Mouse (Mus musculus) limb, embryonic 14.5 days (tissue): ENCODE results near the gene Gas2l1. TPM values are rescaled to one million over a fixed set of nuclear protein-coding genes. Genes with fewer than 3 reads are reported as not detected.

Source experiments
- ATAC-seq: fragments of 200-750 bp; cut with Nextera tagmentation; 2 replicates; pipeline ENCODE4 v1.8.0; 2017; ENCODE audit warnings: low read depth, moderate number of reproducible peaks, moderate TSS enrichment; ENCODE audit not compliant: low FRiP score
- DNase-seq: peaks from one replicate; pipeline ENCODE4 v3.0.0-alpha.2; 2015; ENCODE audit warnings: low spot score
- H3K27ac ChIP-seq: fragments of 300-500 bp; sonication (generic); replicated peaks from 2 replicates; pipeline ENCODE4 v1.5.1; 2014; ENCODE audit warnings: low read depth, mild to moderate bottlenecking, low read length, moderate library complexity, mixed read lengths
- H3K27me3 ChIP-seq: fragments of 300-500 bp; sonication (generic); 2 replicates; pipeline ENCODE4 v1.6.1; 2014; ENCODE audit warnings: low read length, mixed read lengths; ENCODE audit not compliant: control insufficient read depth, insufficient read depth
- H3K36me3 ChIP-seq: fragments of 300-500 bp; sonication (generic); 2 replicates; pipeline ENCODE4 v1.6.1; 2014; ENCODE audit warnings: mild to moderate bottlenecking, low read length, moderate library complexity, mixed read lengths; ENCODE audit not compliant: control insufficient read depth, insufficient read depth
- H3K4me1 ChIP-seq: fragments of 300-500 bp; sonication (generic); 2 replicates; pipeline ENCODE4 v1.6.1; 2014; ENCODE audit warnings: antibody characterized with exemption, low read length, mixed read lengths; ENCODE audit not compliant: control insufficient read depth, insufficient read depth
- H3K4me2 ChIP-seq: fragments of 300-500 bp; sonication (generic); replicated peaks from 2 replicates; pipeline ENCODE4 v1.6.1; 2014; ENCODE audit warnings: low read depth, mild to moderate bottlenecking, low read length, moderate library complexity; ENCODE audit not compliant: severe bottlenecking
- H3K4me3 ChIP-seq: fragments of 300-500 bp; sonication (generic); replicated peaks from 2 replicates; pipeline ENCODE4 v1.5.1; 2014; ENCODE audit warnings: low read length
- H3K9ac ChIP-seq: fragments of 300-500 bp; sonication (generic); 2 replicates; pipeline ENCODE4 v1.6.1; 2014; ENCODE audit warnings: mild to moderate bottlenecking, low read depth, low read length, moderate library complexity; ENCODE audit not compliant: severe bottlenecking
- H3K9me3 ChIP-seq: fragments of 300-500 bp; sonication (generic); 2 replicates; pipeline ENCODE4 v1.6.1; 2016; ENCODE audit warnings: low read length; ENCODE audit not compliant: control insufficient read depth
- POLR2A ChIP-seq: fragments of 200-500 bp; IDR thresholded peaks from 2 replicates; pipeline ENCODE4 v1.8.0; 2012; ENCODE audit warnings: inconsistent platforms, mild to moderate bottlenecking, moderate library complexity, borderline replicate concordance; ENCODE audit not compliant: insufficient read depth, insufficient read length; ENCODE audit errors: extremely low read depth
- WGBS: fragments of 180-500 bp; shearing (Covaris S2); extraction: QIAGEN DNeasy Blood & Tissue Kit; methylation state at CpG from one replicate; pipeline ENCODE4 v1.1.7; 2014; 5-methylcytosine and 5-hydroxymethylcytosine counted together
- polyA plus RNA-seq, 2 experiments: library from polyadenylated mRNA; depleted of rRNA in 1 of 2; stranded (reverse) in 1 of 2; unstranded in 1 of 2; fragments of >200 nt; fragmentation: Nextera tagmentation in 1 of 2; extraction: Ambion mirVana in 1 of 2; gene quantifications; 2 replicates each; pipeline versions ENCODE4 v1.2.1 to v1.2.3; 2012 to 2014

Gas2l1 gene
- polyA plus RNA-seq, 2 experiments, result 38.0 to 41.4 TPM

DNA sequence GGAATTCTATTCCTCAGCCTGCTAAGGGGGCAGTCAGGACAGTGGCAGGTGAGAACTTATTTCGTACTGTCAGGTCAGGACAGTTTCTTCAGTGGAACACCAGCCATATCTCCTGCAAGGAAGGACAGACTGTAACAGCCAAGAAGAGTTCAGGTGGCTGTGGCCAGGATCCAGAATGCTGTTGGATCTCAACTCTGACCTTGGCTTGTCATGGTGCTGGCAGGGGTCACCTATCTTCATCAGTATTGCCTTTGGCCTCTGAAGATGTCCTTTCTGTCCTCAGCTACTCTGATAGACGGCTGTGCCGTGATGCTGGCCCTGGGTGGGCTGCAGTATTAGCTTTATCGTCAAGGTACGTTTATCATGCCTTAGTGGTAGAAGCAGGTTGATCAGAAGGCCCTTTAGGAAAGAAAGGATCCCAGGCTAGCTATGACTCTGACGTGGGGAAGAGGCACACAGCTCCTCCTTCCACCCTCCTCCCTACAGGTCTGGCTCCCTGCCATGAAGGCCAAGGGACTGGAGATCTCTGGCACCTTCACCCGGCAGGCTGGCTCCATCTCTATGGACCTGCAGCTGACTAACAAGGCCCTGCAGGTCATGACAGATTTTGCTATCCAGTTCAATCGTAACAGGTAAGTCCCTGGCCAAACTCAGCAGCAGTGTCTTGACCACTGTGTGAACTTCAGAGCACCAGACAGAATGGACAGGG, 27.8 kb downstream of the Gas2l1 start:
- peaks cover 78% of the 10 kb centered on the region for H3K36me3 ChIP-seq
- ATAC-seq, result no peak
- no peak for DNase-seq
- H3K9ac ChIP-seq, result no peak overlapping the region
- H3K4me3 ChIP-seq, result no peak overlapping the region
- H3K4me2 ChIP-seq, result no peak overlapping the region
- TF ChIP-seq POLR2A, result no peak
- H3K27me3 ChIP-seq, result no peaks in the 10 kb centered on the region
- no peak overlapping the region for H3K27ac ChIP-seq
- no peaks in the 10 kb centered on the region for H3K9me3 ChIP-seq
- WGBS, result 84% methylated on average over 8 of the region's 8 CpGs
- H3K4me1 ChIP-seq, result peaks cover 2% of the 10 kb centered on the region; the same call in 1 of the 2 replicates

GRCm38 (mm10) chr11:5035421-5035820, 29.7 kb downstream of the Gas2l1 start:
- ATAC-seq, result no peak
- Histone ChIP-seq H3K4me1 (no peaks in the 10 kb centered on the region), H3K4me3 (no peak overlapping the region), H3K9ac (no peak overlapping the region), H3K27ac (no peak overlapping the region), H3K36me3 (peaks cover 88% of the 10 kb centered on the region), H3K27me3 (no peaks in the 10 kb centered on the region), H3K4me2 (no peak overlapping the region), H3K9me3 (no peaks in the 10 kb centered on the region)
- TF ChIP-seq POLR2A, result no peak
- DNase-seq, result no peak
- 75% methylated on average over 4 of the region's 4 CpGs for WGBS

DNA sequence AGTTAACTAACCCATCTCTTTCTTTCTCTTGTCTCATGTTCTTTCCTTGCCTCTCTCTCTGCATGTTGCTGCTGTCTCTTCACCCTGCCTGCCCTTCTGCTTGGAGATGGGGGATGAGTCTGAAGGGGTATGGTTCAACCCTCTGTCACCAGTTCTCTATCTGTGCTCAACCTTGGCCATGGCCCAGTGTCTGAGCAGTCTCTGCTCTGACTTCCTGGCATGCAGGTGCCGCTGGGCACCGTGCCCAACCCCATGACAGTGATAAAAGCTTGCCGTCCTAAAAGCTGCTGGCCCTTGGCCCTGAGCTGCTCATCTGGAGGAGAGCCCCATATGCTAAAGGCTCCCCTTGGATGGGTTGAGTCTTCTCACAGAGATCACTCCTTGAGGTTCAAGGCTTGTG, 32.0 kb downstream of the Gas2l1 start:
- H3K9me3 ChIP-seq, result no peaks in the 10 kb centered on the region
- H3K27me3 ChIP-seq, result no peaks in the 10 kb centered on the region
- no peak for TF ChIP-seq POLR2A
- no peak for ATAC-seq
- no peak overlapping the region for H3K4me2 ChIP-seq
- H3K36me3 ChIP-seq, result peaks cover 90% of the 10 kb centered on the region
- no peak overlapping the region for H3K27ac ChIP-seq
- no peak overlapping the region for H3K9ac ChIP-seq
- H3K4me1 ChIP-seq, result no peaks in the 10 kb centered on the region
- DNase-seq, result no peak
- H3K4me3 ChIP-seq, result no peak overlapping the region
- WGBS, result 81% methylated on average over 3 of the region's 3 CpGs

DNA sequence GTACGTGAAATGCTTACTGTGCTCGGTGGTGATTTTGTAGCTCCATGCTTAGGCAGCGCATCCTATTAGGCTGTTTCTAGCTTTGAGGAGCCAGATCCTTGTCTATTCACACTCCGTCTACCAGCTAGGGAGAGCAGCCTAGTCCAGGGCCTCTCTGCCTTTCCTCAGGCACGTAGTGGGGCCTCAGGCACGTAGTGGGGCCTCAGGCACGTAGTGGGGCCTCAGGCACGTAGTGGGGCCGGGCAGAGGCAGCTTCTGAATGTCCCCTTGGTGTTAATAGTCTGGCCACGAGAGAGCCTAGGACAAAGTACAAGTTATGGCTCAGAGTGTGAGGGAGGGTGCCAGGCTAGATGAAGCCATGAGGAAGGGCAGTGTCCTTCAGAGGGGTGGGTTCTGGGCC, 32.4 kb downstream of the Gas2l1 start:
- no peaks in the 10 kb centered on the region for H3K9me3 ChIP-seq
- no peaks in the 10 kb centered on the region for H3K27me3 ChIP-seq
- no peak for DNase-seq
- WGBS, result 90% methylated on average over 10 of the region's 10 CpGs
- ATAC-seq, result no peak
- no peaks in the 10 kb centered on the region for H3K4me1 ChIP-seq
- no peak overlapping the region for H3K4me3 ChIP-seq
- no peak for TF ChIP-seq POLR2A
- no peak overlapping the region for H3K27ac ChIP-seq
- H3K36me3 ChIP-seq, result peaks cover 90% of the 10 kb centered on the region
- H3K9ac ChIP-seq, result no peak overlapping the region
- no peak overlapping the region for H3K4me2 ChIP-seq

GRCm38 (mm10) chr11:5028228-5028627, 36.9 kb downstream of the Gas2l1 start:
- no peak for ATAC-seq
- WGBS, result 92% methylated on average over 7 of the region's 7 CpGs

More at GRCm38 (mm10) chr11:5028228-5028627, 36.9 kb downstream of the Gas2l1 start:
- H3K4me3 ChIP-seq, result no peak overlapping the region
- H3K4me1 ChIP-seq, result no peaks in the 10 kb centered on the region
- no peaks in the 10 kb centered on the region for H3K9me3 ChIP-seq
- no peak overlapping the region for H3K27ac ChIP-seq
- H3K27me3 ChIP-seq, result no peaks in the 10 kb centered on the region
- no peak for DNase-seq
- peaks cover 88% of the 10 kb centered on the region for H3K36me3 ChIP-seq
- H3K9ac ChIP-seq, result no peak overlapping the region
- no peak overlapping the region for H3K4me2 ChIP-seq
- no peak for TF ChIP-seq POLR2A
